Mouse (Mus musculus): Measurements from ENCODE around the gene Ppp2r5c. TPM values are rescaled to one million over a fixed set of nuclear protein-coding genes. Genes with fewer than 3 reads are reported as not detected.

Gene Ppp2r5c
- polyA plus RNA-seq, 1 experiment from 2014 or later = 168 TPM

- Histone ChIP-seq H3K9ac (replicated peaks; ENCODE audit: low read depth, low read length) (no peak overlapping the region), H3K36me3 (ENCODE audit: control insufficient read depth, insufficient read depth, low read length) (no peaks in the 10 kb centered on the region), H3K4me3 (ENCODE audit: low read depth, low read length) (no peak overlapping the region), H3K4me2 (replicated peaks; ENCODE audit: low read depth, low read length) (no peak overlapping the region), H3K9me3 (ENCODE audit: control insufficient read depth, low read depth, low read length) (no peaks in the 10 kb centered on the region), H3K27me3 (ENCODE audit: control insufficient read depth, insufficient read depth, low read length) (no peaks in the 10 kb centered on the region), H3K4me1 (ENCODE audit: control insufficient read depth, insufficient read depth, low read length) (no peaks in the 10 kb centered on the region), H3K27ac (ENCODE audit: low read length) (no peak overlapping the region)
- no peak for ATAC-seq (ENCODE audit: insufficient number of reproducible peaks, insufficient read depth, low FRiP score, low read depth)
- WGBS = 32% methylated on average over 8 of the region's 8 CpGs
Measured at GRCm38 (mm10) chr12:110418735-110419350, 28.1 kb upstream of the Ppp2r5c start.

- Histone ChIP-seq H3K9ac (replicated peaks; ENCODE audit: low read depth, low read length) (no peak overlapping the region), H3K27ac (ENCODE audit: low read length) (no peak overlapping the region), H3K4me2 (replicated peaks; ENCODE audit: low read depth, low read length) (no peak overlapping the region), H3K36me3 (ENCODE audit: control insufficient read depth, insufficient read depth, low read length) (no peaks in the 10 kb centered on the region), H3K27me3 (ENCODE audit: control insufficient read depth, insufficient read depth, low read length) (no peaks in the 10 kb centered on the region), H3K4me1 (ENCODE audit: control insufficient read depth, insufficient read depth, low read length) (no peaks in the 10 kb centered on the region), H3K9me3 (ENCODE audit: control insufficient read depth, low read depth, low read length) (no peaks in the 10 kb centered on the region), H3K4me3 (ENCODE audit: low read depth, low read length) (no peak overlapping the region)
- 0 out of 2 replicates have a peak, but pooled peaks have one; percentile 11 for ATAC-seq (ENCODE audit: insufficient number of reproducible peaks, insufficient read depth, low FRiP score, low read depth)
- WGBS = 49% methylated on average over 2 of the region's 2 CpGs
Measured at GRCm38 (mm10) chr12:110419879-110420278, 27.0 kb upstream of the Ppp2r5c start.

- H3K4me1 ChIP-seq (ENCODE audit: control insufficient read depth, insufficient read depth, low read length) = no peaks in the 10 kb centered on the region
- no peak overlapping the region for H3K27ac ChIP-seq (ENCODE audit: low read length)
- no peaks in the 10 kb centered on the region for H3K36me3 ChIP-seq (ENCODE audit: control insufficient read depth, insufficient read depth, low read length)
- no peak overlapping the region for H3K9ac ChIP-seq (replicated peaks; ENCODE audit: low read depth, low read length)
- 41% methylated on average over 3 of the region's 3 CpGs for WGBS
- H3K4me3 ChIP-seq (ENCODE audit: low read depth, low read length) = no peak overlapping the region
- H3K9me3 ChIP-seq (ENCODE audit: control insufficient read depth, low read depth, low read length) = no peaks in the 10 kb centered on the region
- H3K27me3 ChIP-seq (ENCODE audit: control insufficient read depth, insufficient read depth, low read length) = no peaks in the 10 kb centered on the region
- no peak overlapping the region for H3K4me2 ChIP-seq (replicated peaks; ENCODE audit: low read depth, low read length)
- no peak for ATAC-seq (ENCODE audit: insufficient number of reproducible peaks, insufficient read depth, low FRiP score, low read depth)
Measured at GRCm38 (mm10) chr12:110421361-110421760, 25.6 kb upstream of the Ppp2r5c start.

GRCm38 (mm10) chr12:110424008-110424704 is 22.8 kb upstream of the Ppp2r5c start:
- Histone ChIP-seq H3K9me3 (ENCODE audit: control insufficient read depth, low read depth, low read length) (no peaks in the 10 kb centered on the region), H3K4me3 (ENCODE audit: low read depth, low read length) (no peak overlapping the region), H3K9ac (replicated peaks; ENCODE audit: low read depth, low read length) (no peak overlapping the region), H3K4me2 (replicated peaks; ENCODE audit: low read depth, low read length) (no peak overlapping the region), H3K27ac (ENCODE audit: low read length) (no peak overlapping the region), H3K27me3 (ENCODE audit: control insufficient read depth, insufficient read depth, low read length) (no peaks in the 10 kb centered on the region), H3K4me1 (ENCODE audit: control insufficient read depth, insufficient read depth, low read length) (no peaks in the 10 kb centered on the region), H3K36me3 (ENCODE audit: control insufficient read depth, insufficient read depth, low read length) (no peaks in the 10 kb centered on the region)
- 78% methylated on average over 5 of the region's 5 CpGs for WGBS
- ATAC-seq (ENCODE audit: insufficient number of reproducible peaks, insufficient read depth, low FRiP score, low read depth) = no peak

GRCm38 (mm10) chr12:110426417-110427010 is 20.4 kb upstream of the Ppp2r5c start:
- Histone ChIP-seq H3K9me3 (ENCODE audit: control insufficient read depth, low read depth, low read length) (no peaks in the 10 kb centered on the region), H3K27ac (ENCODE audit: low read length) (no peak overlapping the region), H3K4me1 (ENCODE audit: control insufficient read depth, insufficient read depth, low read length) (no peaks in the 10 kb centered on the region), H3K27me3 (ENCODE audit: control insufficient read depth, insufficient read depth, low read length) (no peaks in the 10 kb centered on the region), H3K9ac (replicated peaks; ENCODE audit: low read depth, low read length) (no peak overlapping the region), H3K4me2 (replicated peaks; ENCODE audit: low read depth, low read length) (no peak overlapping the region), H3K36me3 (ENCODE audit: control insufficient read depth, insufficient read depth, low read length) (no peaks in the 10 kb centered on the region), H3K4me3 (ENCODE audit: low read depth, low read length) (no peak overlapping the region)
- ATAC-seq (ENCODE audit: insufficient number of reproducible peaks, insufficient read depth, low FRiP score, low read depth) = no peak
- WGBS = 63% methylated on average over 13 of the region's 13 CpGs

- Histone ChIP-seq H3K4me2 (replicated peaks; ENCODE audit: low read depth, low read length) (no peak overlapping the region), H3K36me3 (ENCODE audit: control insufficient read depth, insufficient read depth, low read length) (no peaks in the 10 kb centered on the region), H3K27me3 (ENCODE audit: control insufficient read depth, insufficient read depth, low read length) (no peaks in the 10 kb centered on the region), H3K4me1 (ENCODE audit: control insufficient read depth, insufficient read depth, low read length) (no peaks in the 10 kb centered on the region), H3K4me3 (ENCODE audit: low read depth, low read length) (no peak overlapping the region), H3K9ac (replicated peaks; ENCODE audit: low read depth, low read length) (no peak overlapping the region), H3K27ac (ENCODE audit: low read length) (no peak overlapping the region), H3K9me3 (ENCODE audit: control insufficient read depth, low read depth, low read length) (no peaks in the 10 kb centered on the region)
- ATAC-seq (ENCODE audit: insufficient number of reproducible peaks, insufficient read depth, low FRiP score, low read depth) = peak; percentile 37; the same call in 1 of the 2 replicates
- 65% methylated on average over 12 of the region's 12 CpGs for WGBS
Measured at GRCm38 (mm10) chr12:110429340-110429973, 17.5 kb upstream of the Ppp2r5c start.

- ATAC-seq (ENCODE audit: insufficient number of reproducible peaks, insufficient read depth, low FRiP score, low read depth) = no peak
- Histone ChIP-seq H3K4me3 (ENCODE audit: low read depth, low read length) (no peak overlapping the region), H3K4me1 (ENCODE audit: control insufficient read depth, insufficient read depth, low read length) (no peaks in the 10 kb centered on the region), H3K9me3 (ENCODE audit: control insufficient read depth, low read depth, low read length) (no peaks in the 10 kb centered on the region), H3K9ac (replicated peaks; ENCODE audit: low read depth, low read length) (no peak overlapping the region), H3K27me3 (ENCODE audit: control insufficient read depth, insufficient read depth, low read length) (no peaks in the 10 kb centered on the region), H3K36me3 (ENCODE audit: control insufficient read depth, insufficient read depth, low read length) (no peaks in the 10 kb centered on the region), H3K4me2 (replicated peaks; ENCODE audit: low read depth, low read length) (no peak overlapping the region), H3K27ac (ENCODE audit: low read length) (no peak overlapping the region)
- WGBS = 69% methylated on average over 10 of the region's 10 CpGs
Measured at GRCm38 (mm10) chr12:110429990-110430389, 16.9 kb upstream of the Ppp2r5c start.

GRCm38 (mm10) chr12:110431805-110432204 is 15.1 kb upstream of the Ppp2r5c start:
- Histone ChIP-seq H3K27ac (ENCODE audit: low read length) (no peak overlapping the region), H3K36me3 (ENCODE audit: control insufficient read depth, insufficient read depth, low read length) (no peaks in the 10 kb centered on the region), H3K4me2 (replicated peaks; ENCODE audit: low read depth, low read length) (no peak overlapping the region), H3K9ac (replicated peaks; ENCODE audit: low read depth, low read length) (no peak overlapping the region), H3K27me3 (ENCODE audit: control insufficient read depth, insufficient read depth, low read length) (no peaks in the 10 kb centered on the region), H3K4me3 (ENCODE audit: low read depth, low read length) (no peak overlapping the region), H3K9me3 (ENCODE audit: control insufficient read depth, low read depth, low read length) (no peaks in the 10 kb centered on the region), H3K4me1 (ENCODE audit: control insufficient read depth, insufficient read depth, low read length) (no peaks in the 10 kb centered on the region)
- ATAC-seq (ENCODE audit: insufficient number of reproducible peaks, insufficient read depth, low FRiP score, low read depth) = no peak
- WGBS = 60% methylated on average over 7 of the region's 7 CpGs
